Comparison of ENCODE assay signal across 18 mouse cellular contexts in the genomic region with DNA sequence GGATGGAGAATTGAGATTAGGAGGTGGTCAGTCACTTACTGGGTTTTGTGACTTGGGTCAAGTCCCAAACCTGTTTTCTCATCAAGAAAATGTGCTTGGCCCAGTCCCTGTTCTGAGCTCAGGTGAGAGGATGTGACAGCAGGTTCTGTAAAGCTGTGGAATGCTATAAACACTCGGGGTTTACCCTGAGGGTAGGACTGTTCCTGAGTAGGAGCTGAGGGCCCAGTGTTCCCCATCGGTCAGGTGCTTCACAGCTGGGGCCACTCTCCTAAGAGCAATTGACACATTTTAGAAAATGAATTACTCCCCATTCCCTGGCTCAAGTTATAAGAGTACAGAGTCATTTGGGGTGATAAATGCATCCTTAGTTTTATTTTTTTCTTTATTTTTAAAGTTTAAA.
"Had no signal": no experiment of that assay in that cellular context is flagged by ENCODE, and none has a peak within 500 bp of the region (broad histone marks: within the 10 kb centered on the region; RNA-seq: fewer than 3 reads in every experiment).

No protein-coding gene starts in this region.

- H3K27ac ChIP-seq: lung, embryonic 15.5 days; macrophage; midbrain, embryonic 13.5 days; midbrain, embryonic 15.5 days; neural tube, embryonic 12.5 days; stomach, embryonic 15.5 days; stomach, postnatal 0 days had no signal

- H3K9me3 ChIP-seq: lung, embryonic 15.5 days; midbrain, embryonic 13.5 days; midbrain, embryonic 15.5 days; neural tube, embryonic 12.5 days; stomach, embryonic 15.5 days had no signal

- H3K4me1 ChIP-seq: lung, embryonic 15.5 days; stomach, embryonic 15.5 days had no signal

- H3K36me3 ChIP-seq: lung, embryonic 15.5 days; midbrain, embryonic 15.5 days; stomach, embryonic 15.5 days had no signal

- H3K4me2 ChIP-seq: lung, embryonic 15.5 days; midbrain, embryonic 11.5 days; midbrain, embryonic 13.5 days; midbrain, embryonic 15.5 days; neural tube, embryonic 12.5 days; stomach, embryonic 15.5 days had no signal

- H3K4me3 ChIP-seq: lung, embryonic 15.5 days; megakaryocyte, embryonic 14.5 days; midbrain, embryonic 13.5 days; midbrain, embryonic 15.5 days; neural tube, embryonic 12.5 days; stomach, embryonic 15.5 days had no signal

- H3K27me3 ChIP-seq: lung, embryonic 15.5 days; megakaryocyte, embryonic 14.5 days; midbrain, embryonic 13.5 days; midbrain, embryonic 15.5 days; neural tube, embryonic 12.5 days; stomach, embryonic 15.5 days had no signal

- H3K9ac ChIP-seq: liver, postnatal 0 days; lung, embryonic 15.5 days; midbrain, embryonic 13.5 days; midbrain, embryonic 15.5 days; neural tube, embryonic 12.5 days; stomach, embryonic 15.5 days had no signal

- DNase-seq: liver, postnatal 0 days; lung, adult 2 months; lung, postnatal 14 days; lung, postnatal 36 days; right cerebral cortex, postnatal 14 days; thymus, adult 2 months; thymus, postnatal 25 days; thymus, postnatal 4 days had no signal

- ATAC-seq: liver, postnatal 0 days; lung, postnatal 0 days; midbrain, embryonic 13.5 days; midbrain, embryonic 15.5 days had no signal
